Mouse (Mus musculus): ENCODE measurements at regions not wholly inside any gene's neighbourhood (a gene's known extent, or its start where the extent isn't known, plus 50 kb on each side); places are given as distances from the start of the nearest gene placed in this dataset.

DNA sequence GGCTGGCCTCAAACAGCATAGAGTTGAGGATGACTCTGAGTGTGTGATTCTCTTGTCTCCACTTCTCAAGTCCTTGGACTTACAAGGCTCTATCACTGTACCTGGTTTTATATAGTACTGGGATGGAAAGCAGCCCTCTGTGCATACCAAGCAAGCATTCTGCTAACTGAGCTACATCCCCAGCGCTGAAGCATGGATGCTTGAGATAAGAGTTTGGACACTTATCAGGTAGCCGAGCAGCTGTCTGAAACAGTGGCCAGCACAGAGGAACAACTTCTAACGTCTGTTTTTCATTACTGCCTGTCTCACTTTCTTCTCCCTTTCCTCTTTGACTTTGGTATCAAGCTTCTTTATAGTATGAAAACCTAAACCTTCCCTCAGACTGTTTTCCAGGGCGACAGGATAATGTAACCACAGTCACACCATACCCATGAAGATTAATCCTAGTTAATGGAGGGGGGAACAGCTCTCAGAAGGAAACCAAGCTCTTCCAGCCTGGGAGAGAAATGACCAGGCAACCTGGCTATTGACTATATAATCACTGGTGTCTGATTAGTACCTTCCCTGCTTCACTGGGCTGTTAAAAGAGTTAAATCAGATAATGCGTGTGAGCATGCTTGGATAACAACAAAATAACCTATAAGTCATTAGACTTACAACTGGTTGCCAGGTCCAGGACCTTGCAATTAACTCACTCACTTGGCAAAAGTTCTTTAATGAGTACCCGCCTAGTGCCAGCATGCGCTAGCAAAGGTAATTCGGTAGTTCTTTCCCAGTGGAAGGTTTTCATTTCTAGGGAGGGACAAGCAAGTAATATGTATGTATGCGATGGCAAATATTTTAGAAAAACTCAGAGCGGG, 382.5 kb downstream of the Brinp2 start:
- H3K27ac ChIP-seq = no peak overlapping the region
- no peaks in the 10 kb centered on the region for H3K27me3 ChIP-seq
- H3K9me3 ChIP-seq = no peaks in the 10 kb centered on the region
- ATAC-seq (ENCODE audit: borderline replicate concordance, extremely low read depth, low FRiP score, low TSS enrichment) = no peak
- WGBS = 67% methylated on average over 10 of the region's 10 CpGs
- no peak overlapping the region for H3K4me2 ChIP-seq
- no peak overlapping the region for H3K4me3 ChIP-seq
- H3K9ac ChIP-seq = no peak overlapping the region
- no peaks in the 10 kb centered on the region for H3K36me3 ChIP-seq
- no peaks in the 10 kb centered on the region for H3K4me1 ChIP-seq

DNA sequence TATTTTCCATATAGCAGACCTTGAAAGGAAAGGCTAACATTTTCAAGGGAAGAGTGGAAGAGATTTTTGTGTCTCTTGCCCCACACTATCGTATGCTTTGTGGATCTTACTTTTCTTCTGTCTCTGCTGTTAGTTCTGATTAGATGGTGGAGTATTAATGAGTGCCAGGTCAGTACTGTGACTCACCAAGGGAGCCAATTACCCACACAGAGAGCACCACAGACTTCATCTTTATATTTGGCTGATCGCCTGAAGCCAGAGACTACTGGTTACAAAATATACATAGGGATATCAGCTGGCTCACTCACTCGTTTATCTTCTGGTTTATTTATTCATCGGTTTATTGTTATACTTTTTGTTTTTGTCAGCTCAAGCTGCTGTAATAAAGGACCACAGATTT, 381.5 kb downstream of the Brinp2 start:
- ATAC-seq (ENCODE audit: borderline replicate concordance, extremely low read depth, low FRiP score, low TSS enrichment) = no peak
- Histone ChIP-seq H3K9me3 (no peaks in the 10 kb centered on the region), H3K4me1 (no peaks in the 10 kb centered on the region), H3K27me3 (no peaks in the 10 kb centered on the region), H3K9ac (no peak overlapping the region), H3K36me3 (no peaks in the 10 kb centered on the region), H3K27ac (no peak overlapping the region), H3K4me2 (no peak overlapping the region), H3K4me3 (no peak overlapping the region)
- 54% methylated on average over 4 of the region's 4 CpGs for WGBS

DNA sequence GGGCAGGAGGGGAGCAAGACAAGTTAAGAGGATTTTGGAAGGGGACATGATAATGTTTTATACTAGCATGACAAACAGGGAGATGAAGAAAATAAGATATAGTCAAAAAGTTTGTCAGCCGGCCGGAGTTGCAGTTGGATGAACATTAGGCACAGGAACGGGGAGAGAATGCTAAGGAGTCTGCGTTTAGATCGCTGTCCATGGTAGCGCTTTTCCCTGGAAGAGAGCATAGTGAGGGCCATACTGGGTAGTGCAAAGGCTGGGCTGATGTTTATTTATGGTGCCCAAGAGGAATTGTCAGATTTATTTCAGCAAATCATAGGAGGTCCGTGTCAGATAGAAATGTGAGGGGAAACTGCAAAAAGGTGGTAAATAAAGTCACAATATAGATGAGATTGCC, 337.0 kb downstream of the Brinp2 start:
- no peak overlapping the region for H3K27ac ChIP-seq
- H3K9ac ChIP-seq = no peak overlapping the region
- H3K4me2 ChIP-seq = no peak overlapping the region
- ATAC-seq (ENCODE audit: borderline replicate concordance, extremely low read depth, low FRiP score, low TSS enrichment) = no peak
- no peaks in the 10 kb centered on the region for H3K9me3 ChIP-seq
- no peaks in the 10 kb centered on the region for H3K4me1 ChIP-seq
- 19% methylated on average over 7 of the region's 7 CpGs for WGBS
- no peak overlapping the region for H3K4me3 ChIP-seq
- H3K36me3 ChIP-seq = no peaks in the 10 kb centered on the region
- no peaks in the 10 kb centered on the region for H3K27me3 ChIP-seq

DNA sequence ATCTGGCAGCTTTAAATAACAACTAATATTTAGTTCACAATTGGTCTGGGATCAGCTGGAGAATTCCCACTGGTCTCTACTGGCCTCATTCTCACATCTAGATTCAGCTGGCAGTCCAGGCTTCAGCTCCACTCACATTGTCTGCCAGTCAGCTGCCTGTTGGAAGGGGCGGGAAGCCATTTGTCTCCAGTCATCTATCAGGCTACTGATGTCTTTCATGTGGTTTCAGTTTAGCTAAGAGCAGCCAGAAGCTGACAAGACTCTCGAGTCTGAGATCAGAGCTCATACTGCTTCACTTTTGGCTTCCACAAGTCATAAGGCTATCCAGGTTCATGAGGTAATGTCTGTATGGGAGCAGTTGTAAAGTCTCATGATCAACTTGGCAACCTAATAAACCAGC, 316.4 kb downstream of the Brinp2 start:
- H3K36me3 ChIP-seq = no peaks in the 10 kb centered on the region
- H3K9ac ChIP-seq = no peak overlapping the region
- no peaks in the 10 kb centered on the region for H3K27me3 ChIP-seq
- WGBS = 28% methylated on average over 2 of the region's 2 CpGs
- H3K9me3 ChIP-seq = no peaks in the 10 kb centered on the region
- H3K4me2 ChIP-seq = no peak overlapping the region
- no peak overlapping the region for H3K27ac ChIP-seq
- ATAC-seq (ENCODE audit: borderline replicate concordance, extremely low read depth, low FRiP score, low TSS enrichment) = no peak
- no peaks in the 10 kb centered on the region for H3K4me1 ChIP-seq
- no peak overlapping the region for H3K4me3 ChIP-seq

DNA sequence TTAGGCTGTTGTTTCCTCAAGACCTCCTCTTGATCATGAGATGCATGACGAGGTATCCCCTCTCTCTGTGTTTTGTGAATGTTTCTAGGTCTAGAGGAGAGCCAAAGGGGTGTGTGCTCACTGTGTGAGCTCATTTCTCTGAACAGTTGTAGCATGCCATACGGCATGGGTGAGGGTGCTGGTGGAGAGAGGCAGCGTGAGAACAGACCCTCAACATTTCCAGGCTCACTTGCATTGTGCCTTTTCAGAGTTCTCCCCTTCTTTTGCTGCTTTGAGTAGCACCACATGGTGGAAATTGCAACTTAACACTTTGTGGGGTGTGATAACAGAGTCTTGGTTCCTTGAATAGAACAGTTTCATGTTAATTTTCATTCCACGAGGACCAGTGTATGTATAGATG, 315.8 kb downstream of the Brinp2 start:
- no peaks in the 10 kb centered on the region for H3K27me3 ChIP-seq
- no peaks in the 10 kb centered on the region for H3K9me3 ChIP-seq
- no peak overlapping the region for H3K4me3 ChIP-seq
- H3K4me1 ChIP-seq = no peaks in the 10 kb centered on the region
- no peak overlapping the region for H3K4me2 ChIP-seq
- ATAC-seq (ENCODE audit: borderline replicate concordance, extremely low read depth, low FRiP score, low TSS enrichment) = no peak
- H3K27ac ChIP-seq = no peak overlapping the region
- H3K36me3 ChIP-seq = no peaks in the 10 kb centered on the region
- H3K9ac ChIP-seq = no peak overlapping the region
- 55% methylated on average over 4 of the region's 4 CpGs for WGBS

DNA sequence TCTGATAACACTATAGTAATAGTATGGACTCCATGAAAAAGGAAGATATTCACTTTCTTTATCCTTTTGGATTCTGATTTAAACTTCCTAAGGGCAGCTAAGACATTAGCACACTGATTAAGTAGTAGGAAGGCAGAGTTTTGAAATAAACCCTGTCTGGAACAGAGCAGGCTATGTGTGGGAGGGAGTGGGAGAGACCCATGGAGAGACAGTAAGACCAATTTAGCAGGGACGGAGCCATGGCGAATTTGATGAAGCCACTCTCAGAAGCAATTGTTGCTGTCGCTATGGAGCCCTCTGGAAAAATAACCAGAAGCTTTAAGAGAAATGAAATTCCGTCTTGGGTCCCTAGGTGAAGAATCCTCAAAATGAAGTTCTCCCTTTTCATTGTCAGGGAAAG, 303.5 kb downstream of the Brinp2 start:
- Histone ChIP-seq H3K36me3 (no peaks in the 10 kb centered on the region), H3K9me3 (no peaks in the 10 kb centered on the region), H3K27me3 (no peaks in the 10 kb centered on the region), H3K4me2 (no peak overlapping the region), H3K9ac (no peak overlapping the region), H3K4me1 (no peaks in the 10 kb centered on the region), H3K27ac (no peak overlapping the region), H3K4me3 (no peak overlapping the region)
- 79% methylated on average over 4 of the region's 4 CpGs for WGBS
- ATAC-seq (ENCODE audit: borderline replicate concordance, extremely low read depth, low FRiP score, low TSS enrichment) = no peak

DNA sequence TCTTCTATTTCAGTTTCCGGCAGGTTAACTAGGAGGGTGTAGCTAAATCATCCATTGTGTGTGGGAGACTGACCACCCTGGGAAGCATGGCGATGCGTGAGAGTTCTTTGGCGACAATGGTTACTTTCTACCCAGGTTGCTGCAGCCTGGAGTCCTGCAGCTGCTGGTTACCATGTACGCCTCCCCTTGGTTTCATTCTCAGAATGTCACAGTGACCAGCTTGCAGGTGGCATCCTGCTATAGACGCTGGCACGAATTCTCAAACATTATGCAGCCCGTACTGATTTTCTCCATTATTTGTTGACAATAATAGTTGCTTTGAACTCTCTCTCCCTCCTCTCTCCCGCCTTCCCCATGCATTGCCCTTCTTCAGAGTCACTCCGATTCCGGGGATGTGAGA, 301.2 kb downstream of the Brinp2 start:
- H3K4me3 ChIP-seq = no peak overlapping the region
- no peaks in the 10 kb centered on the region for H3K27me3 ChIP-seq
- no peaks in the 10 kb centered on the region for H3K4me1 ChIP-seq
- no peak overlapping the region for H3K4me2 ChIP-seq
- no peak overlapping the region for H3K9ac ChIP-seq
- no peaks in the 10 kb centered on the region for H3K9me3 ChIP-seq
- no peaks in the 10 kb centered on the region for H3K36me3 ChIP-seq
- ATAC-seq (ENCODE audit: borderline replicate concordance, extremely low read depth, low FRiP score, low TSS enrichment) = no peak
- 77% methylated on average over 11 of the region's 11 CpGs for WGBS
- H3K27ac ChIP-seq = no peak overlapping the region

DNA sequence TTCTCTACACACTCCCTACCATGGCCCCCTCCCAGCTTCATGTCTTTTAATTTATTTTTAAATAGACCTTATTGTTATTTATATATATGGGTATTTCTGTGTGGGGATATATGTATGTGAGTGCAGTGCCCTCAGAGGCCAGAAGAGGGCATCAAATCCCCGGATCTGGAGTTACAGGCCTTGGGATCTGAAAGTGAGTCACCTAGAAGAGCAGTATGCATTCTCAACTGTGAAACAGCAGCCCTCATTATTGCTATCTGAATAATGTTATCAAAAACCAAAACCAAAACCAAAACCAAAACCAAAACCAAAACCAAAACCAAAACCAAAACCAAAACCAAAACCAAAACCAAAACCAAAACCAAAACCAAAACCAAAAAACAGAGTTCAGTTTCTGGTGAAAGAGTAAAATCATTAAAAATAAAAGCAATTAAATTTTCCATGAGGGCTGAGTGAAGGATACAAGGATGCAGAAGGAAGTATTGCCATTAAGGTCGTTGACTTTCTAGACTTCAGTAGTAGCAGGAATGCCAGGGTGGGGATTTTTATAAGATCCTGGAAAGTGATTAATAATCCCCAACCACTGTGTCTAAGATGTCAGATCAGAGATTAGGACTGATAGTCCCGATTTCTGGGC, 299.0 kb downstream of the Brinp2 start:
- H3K9ac ChIP-seq = no peak overlapping the region
- no peak overlapping the region for H3K27ac ChIP-seq
- WGBS = 65% methylated on average over 3 of the region's 3 CpGs

DNA sequence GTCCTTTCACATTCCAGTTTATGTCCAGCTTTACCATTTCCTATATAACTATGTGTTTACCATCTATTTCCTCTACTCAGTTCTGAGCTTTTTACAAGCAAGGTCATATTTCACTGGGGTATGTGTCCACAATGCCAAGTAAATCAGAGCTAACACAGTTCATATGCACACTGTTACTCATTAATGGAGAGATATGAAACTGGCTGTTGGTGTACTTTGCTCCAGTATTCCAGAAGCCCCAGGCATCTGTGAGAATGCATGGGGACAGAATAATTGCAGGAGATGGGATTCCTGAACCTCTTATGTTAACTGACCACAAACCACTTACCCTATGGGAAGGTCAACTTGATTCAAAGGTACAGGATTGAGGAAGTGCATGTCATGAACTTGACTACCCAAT, 298.3 kb downstream of the Brinp2 start:
- no peak for ATAC-seq (ENCODE audit: borderline replicate concordance, extremely low read depth, low FRiP score, low TSS enrichment)
- Histone ChIP-seq H3K27me3 (no peaks in the 10 kb centered on the region), H3K9ac (no peak overlapping the region), H3K27ac (no peak overlapping the region), H3K4me3 (no peak overlapping the region), H3K9me3 (no peaks in the 10 kb centered on the region), H3K36me3 (no peaks in the 10 kb centered on the region), H3K4me2 (no peak overlapping the region), H3K4me1 (no peaks in the 10 kb centered on the region)

More for the DNA sequence above, 299.0 kb downstream of the Brinp2 start:
- ATAC-seq (ENCODE audit: borderline replicate concordance, extremely low read depth, low FRiP score, low TSS enrichment) = no peak
- Histone ChIP-seq H3K4me3 (no peak overlapping the region), H3K27me3 (no peaks in the 10 kb centered on the region), H3K4me2 (no peak overlapping the region), H3K36me3 (no peaks in the 10 kb centered on the region), H3K9me3 (no peaks in the 10 kb centered on the region), H3K4me1 (no peaks in the 10 kb centered on the region)

DNA sequence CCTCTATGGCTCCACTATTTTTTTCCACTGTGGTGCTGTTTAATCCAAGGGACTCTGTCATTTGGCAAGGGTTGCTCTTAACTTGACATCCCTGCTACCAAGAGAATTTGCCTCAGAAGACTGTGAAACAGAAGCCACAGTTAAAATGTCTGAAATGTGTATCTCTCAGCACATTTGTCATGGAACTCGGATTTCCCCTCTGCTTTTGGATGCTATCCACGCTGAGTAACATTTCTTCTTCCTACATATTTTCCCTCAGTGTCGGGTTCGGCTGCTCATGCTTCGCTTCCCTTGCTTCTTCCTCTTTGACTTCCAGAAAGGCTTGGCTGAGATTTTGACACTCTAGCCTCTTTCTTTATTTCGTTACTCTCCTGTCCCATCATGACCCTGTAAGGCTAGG, 294.1 kb downstream of the Brinp2 start:
- Histone ChIP-seq H3K4me2 (no peak overlapping the region), H3K4me1 (no peaks in the 10 kb centered on the region), H3K9ac (no peak overlapping the region), H3K9me3 (no peaks in the 10 kb centered on the region), H3K27me3 (no peaks in the 10 kb centered on the region), H3K27ac (no peak overlapping the region), H3K36me3 (no peaks in the 10 kb centered on the region), H3K4me3 (no peak overlapping the region)
- no peak for ATAC-seq (ENCODE audit: borderline replicate concordance, extremely low read depth, low FRiP score, low TSS enrichment)
- 60% methylated on average over 6 of the region's 6 CpGs for WGBS

DNA sequence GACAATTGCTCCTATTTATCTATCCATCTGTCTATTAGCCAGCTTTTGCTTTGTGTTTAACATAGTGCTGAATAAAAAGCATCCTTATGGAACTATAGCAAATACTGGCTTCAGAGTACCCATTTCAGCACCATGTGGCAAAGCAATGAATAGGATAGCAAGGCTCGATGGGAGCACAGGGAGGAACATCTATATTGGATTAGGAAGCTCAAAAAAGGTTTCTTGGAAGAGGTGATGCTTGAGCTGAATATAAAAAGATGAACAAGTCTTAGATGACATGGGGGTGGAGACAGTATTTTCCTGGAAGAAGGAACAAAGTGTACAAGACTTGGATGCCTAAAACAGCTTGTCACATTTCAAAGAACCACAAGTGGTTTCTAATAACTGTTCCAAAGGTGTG, 273.9 kb downstream of the Brinp2 start:
- no peak overlapping the region for H3K4me3 ChIP-seq
- H3K27me3 ChIP-seq = no peaks in the 10 kb centered on the region
- 66% methylated on average over 1 of the region's 1 CpGs for WGBS
- no peaks in the 10 kb centered on the region for H3K36me3 ChIP-seq
- H3K9ac ChIP-seq = no peak overlapping the region
- no peak overlapping the region for H3K27ac ChIP-seq
- no peaks in the 10 kb centered on the region for H3K4me1 ChIP-seq
- no peak for ATAC-seq (ENCODE audit: borderline replicate concordance, extremely low read depth, low FRiP score, low TSS enrichment)
- H3K4me2 ChIP-seq = no peak overlapping the region
- H3K9me3 ChIP-seq = no peaks in the 10 kb centered on the region

DNA sequence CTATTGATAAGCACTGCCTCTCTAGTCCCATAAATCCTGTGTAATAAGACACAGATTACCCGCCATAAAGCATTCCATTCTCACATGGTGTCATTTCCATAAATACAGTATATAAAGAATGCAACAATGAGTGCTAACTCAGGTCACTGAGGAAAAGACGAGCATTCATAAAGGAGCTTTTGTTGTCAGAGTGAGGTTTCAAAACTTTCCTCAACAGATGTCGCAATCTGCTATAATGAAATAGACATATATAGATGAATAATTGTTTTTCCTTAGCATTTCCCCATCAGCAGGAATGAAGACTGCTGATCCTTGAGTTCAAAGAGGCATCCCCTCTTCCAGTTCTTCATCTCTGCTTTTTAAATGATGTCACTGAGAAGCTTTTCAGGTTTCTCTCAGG, 270.3 kb downstream of the Brinp2 start:
- Histone ChIP-seq H3K4me2 (no peak overlapping the region), H3K4me3 (no peak overlapping the region), H3K9me3 (no peaks in the 10 kb centered on the region), H3K9ac (no peak overlapping the region), H3K4me1 (no peaks in the 10 kb centered on the region), H3K36me3 (no peaks in the 10 kb centered on the region), H3K27me3 (no peaks in the 10 kb centered on the region), H3K27ac (no peak overlapping the region)
- no peak for ATAC-seq (ENCODE audit: borderline replicate concordance, extremely low read depth, low FRiP score, low TSS enrichment)
- WGBS = 73% methylated on average over 3 of the region's 3 CpGs

Measured in lung, embryonic 15.5 days (tissue).